Mouse (Mus musculus): ENCODE data around the gene Asb16.

The Asb16 gene

DNA sequence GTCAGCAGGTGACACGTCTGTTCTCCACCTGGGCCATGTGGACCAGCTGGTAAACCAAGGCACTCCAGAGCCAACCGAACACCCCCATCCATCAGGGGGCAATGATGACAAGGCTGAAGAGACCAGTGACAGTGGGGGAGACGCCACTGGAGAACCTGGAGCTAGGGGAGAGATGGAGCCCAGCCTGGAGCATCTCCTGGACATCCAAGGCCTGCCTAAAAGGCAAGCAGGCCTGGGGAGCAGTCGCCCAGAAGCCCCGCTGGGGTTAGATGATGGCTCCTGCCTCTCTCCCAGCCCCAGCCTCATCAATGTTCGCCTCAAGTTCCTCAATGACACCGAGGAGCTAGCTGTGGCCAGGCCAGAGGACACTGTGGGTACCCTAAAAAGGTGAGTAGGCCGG is 18.9 kb downstream of the Asb16 start:
- DNase-seq (ENCODE audit: low spot score), result no peak

DNA sequence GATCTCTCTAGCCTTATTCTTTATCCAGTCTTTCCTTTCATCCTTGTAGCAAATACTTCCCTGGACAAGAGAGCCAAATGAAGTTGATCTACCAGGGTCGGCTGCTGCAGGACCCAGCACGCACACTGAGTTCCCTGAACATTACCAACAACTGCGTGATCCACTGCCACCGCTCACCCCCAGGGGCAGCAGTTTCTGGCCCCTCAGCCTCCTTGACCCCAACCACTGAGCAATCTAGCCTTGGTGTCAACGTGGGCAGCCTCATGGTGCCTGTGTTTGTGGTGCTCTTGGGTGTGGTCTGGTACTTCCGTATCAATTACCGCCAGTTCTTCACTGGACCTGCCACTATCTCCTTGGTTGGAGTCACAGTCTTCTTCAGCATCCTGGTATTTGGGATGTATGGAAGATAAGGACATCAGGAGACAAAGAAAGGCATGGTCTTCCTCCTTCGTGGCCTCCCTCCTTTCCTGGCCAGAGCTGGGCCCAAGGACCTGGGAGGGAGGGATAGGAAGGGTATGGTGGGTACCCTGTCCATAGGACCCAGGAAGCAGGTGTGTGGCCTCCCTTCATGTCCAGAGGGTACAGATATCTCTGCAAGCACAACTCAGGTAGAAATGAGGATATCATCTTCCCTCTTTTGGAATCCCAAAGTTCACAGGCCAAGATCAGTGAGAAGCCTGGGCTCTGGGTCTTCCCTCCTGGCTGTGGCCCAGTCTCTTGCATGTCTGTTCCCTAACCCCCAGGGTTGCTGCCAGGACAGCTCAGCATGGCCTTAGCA is 19.7 kb downstream of the Asb16 start:
- DNase-seq (ENCODE audit: low spot score), result no peak

DNA sequence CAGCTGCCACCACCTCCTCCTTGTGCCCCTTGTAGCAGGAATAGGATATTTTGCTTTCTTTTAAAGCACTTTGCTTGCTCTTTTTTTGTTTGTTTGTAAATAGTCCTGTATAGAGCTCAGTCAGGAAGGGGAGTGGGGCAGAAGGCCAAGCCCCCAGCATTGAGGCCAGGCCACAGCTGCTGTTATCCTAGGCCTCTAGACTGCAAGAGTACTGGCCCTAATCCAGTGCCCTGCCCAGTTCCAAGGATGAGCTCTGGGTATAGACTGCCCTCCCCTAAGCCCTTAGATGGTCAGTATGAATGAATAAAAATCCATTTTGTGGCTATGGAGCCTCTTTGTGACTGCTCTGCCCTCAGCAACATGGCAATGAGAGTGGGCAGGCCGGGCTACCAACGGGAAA is 20.4 kb downstream of the Asb16 start:
- no peak for DNase-seq (ENCODE audit: low spot score)

DNA sequence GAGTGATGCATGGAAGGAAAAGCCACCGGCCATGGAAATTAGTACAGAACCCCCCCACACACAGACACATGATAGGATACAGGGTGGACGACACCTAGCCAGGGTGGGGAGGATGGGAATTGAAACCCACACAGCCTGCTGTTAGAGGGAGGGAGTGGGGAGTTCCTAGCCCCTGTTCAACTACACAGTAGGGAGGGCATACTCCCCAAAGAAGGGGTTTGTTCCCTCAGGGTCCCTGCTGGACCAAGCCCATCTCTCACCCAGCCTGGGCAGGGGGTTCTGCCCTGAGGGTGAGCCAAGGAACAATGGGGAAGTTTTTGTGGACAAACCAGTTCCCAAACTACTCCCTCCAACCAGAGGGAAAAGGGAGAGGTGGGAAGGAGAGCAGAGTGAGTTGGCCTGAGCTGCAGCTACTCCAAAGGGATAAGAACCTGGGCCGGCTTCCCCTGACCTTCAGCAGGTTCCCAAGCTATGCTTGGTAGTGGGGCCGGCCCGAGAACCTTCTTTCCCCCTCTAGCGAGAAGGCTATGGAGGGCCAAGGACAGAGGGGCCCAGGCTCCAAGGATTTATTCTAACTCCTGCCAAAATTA is 21.1 kb downstream of the Asb16 start:
- no peak for DNase-seq (ENCODE audit: low spot score)

DNA sequence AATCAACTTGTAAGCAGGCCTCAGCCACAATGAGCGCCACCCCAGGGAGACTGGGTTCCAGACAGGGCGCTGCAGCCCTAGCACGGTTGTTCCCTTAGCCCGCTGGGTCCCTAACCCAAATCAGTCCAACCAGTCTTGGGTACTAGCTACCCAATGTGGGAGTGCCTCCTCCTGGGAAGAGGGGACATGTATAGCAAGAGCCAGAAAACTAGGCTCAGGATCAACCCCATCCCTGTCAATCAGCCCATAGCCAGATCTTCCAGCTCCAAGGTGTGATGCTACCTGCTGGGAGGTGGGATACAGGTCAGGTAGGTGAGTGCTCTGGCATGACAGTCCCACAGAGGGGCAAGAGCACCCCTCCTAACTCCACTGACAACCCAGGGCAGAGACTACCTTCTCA is 21.6 kb downstream of the Asb16 start:
- no peak for DNase-seq (ENCODE audit: low spot score)

DNA sequence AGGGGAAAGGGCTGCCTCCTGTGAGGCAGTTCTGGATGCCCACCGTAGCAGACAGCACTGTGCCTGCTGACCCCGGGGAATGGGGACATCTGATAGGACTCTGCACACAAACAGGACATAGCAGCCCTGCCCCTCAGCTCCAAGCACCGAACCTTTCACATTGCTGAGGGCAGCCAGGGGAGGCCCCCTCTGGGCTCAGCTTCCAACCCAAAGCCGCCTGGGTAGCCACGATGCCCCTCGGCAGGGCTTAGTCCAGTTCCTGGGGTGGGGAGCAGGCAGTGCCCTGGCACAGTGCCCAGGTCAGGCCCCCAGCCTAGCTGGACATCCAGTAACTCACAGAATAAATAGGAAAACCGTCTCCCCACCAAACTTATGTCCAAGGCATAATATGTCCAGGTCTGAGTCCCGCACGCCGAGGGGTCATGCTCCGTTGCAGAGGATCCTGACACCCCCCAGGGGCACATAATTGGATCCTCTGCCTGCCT is 22.6 kb downstream of the Asb16 start:
- DNase-seq (ENCODE audit: low spot score), result no peak

DNA sequence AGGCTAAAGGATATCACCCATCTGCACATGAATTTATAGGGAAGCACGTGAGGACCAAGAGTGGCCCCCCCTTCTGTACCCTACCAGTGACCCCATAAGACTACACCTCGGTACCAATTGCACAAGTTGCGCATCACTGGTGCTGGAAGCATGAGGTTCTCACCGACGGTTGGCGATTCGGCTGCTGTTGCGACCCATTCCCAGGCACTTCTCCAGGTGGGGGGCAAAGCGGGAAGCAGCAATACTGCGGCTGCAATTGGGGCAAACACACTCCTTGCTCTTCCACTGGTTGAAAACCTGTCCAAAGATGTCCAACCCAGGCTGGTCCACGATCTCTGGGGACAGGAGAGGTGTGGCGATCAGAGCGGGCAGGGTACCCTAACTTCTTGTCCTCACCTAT is 25.4 kb downstream of the Asb16 start:
- DNase-seq (ENCODE audit: low spot score), result no peak

DNA sequence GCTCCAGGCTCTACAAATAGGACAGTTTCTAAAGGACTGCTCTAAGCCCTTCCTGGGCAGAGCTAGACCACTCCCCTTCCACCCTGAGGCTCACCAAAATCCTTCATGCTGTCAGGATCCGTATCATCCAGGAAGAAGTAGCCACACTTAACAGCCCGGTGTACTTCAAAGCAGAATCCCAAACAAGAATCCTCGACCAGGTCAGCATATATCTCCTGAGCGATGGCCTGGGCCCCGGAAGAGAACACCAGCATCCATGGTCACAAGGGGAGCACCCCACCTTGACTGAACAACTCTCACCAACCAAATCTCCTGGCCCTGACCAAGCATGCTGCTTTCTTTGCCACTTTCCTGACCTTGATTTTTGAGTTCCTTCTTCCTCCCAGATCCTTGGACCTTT is 25.9 kb downstream of the Asb16 start:
- DNase-seq (ENCODE audit: low spot score), result no peak

DNA sequence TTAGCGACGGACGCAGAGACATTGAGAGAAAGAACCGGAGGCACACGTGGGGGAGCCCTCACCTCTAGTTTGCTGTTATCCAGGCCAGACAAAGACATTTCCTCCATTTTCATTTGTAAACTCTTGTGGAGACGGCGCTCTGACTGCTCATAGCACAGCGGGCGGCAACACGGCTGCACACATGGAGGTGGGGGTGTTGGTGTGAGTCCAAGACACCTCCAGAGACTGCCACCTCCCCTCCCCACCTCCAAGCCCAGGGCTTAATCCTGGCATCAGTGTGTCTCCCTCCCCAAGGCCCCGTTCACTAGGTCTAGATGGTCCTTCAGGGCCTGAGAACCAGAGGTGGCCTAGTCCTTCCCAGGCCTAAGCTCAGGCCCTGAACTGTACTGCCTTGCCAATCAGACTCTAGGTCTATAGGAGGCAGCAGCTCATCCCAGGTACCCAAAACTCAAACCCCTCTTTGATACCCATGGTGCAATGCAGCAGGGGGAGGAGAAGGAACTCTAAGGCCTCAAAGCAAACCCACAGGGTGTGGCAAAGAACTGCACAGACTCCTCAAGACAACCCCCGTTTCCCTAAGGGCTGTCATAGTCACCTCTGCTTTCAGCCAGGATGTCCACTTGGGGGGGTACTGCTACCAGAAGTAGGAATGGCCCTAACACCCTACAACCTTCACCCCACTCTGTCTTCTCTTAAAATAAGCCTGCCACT is 26.5 kb downstream of the Asb16 start:
- DNase-seq (ENCODE audit: low spot score), result no peak

DNA sequence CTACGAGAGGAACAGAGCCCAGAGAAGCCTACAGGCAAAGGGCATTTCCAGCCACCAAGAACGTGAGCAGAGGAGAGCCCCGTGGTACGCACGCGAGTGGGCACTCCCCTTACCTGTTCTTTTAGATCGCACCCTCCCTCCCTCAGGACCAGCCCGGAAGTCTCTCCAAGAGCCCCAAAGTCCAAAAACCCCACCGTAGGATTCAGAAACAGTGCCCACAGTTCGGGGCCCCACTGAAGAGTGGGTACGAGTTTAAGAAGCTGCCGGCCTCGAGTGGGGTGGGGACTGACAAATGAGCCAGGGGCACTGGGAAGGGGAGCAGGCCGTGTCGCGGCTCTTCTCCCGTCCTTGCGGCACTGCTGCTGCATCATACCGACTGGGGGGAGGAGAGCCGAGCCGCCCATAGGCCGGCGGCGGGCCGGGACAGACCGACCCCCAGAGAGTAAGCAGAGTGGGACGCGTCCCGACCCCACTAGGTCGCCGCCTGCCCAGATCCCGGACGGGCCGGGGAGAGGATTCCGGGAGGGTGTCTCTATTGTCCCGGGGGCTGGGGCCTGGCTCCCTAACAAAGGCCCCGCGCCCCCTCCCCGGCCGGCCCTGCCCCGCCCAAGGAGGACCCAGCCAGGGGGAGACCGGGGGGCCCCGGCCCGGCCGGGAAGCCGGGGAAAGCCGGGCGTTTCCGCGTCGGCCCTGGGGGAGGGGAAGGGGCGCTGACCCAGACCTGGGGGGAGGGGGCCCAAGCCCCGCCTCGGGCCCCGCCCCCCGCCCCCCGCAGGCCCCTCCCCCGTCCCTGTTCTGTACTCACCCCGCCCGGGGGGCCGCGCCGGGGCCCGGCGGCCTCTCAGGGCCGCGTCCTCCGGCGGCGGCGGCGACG is 27.3 kb downstream of the Asb16 start:
- peak; percentile 72 for DNase-seq (ENCODE audit: low spot score)

DNA sequence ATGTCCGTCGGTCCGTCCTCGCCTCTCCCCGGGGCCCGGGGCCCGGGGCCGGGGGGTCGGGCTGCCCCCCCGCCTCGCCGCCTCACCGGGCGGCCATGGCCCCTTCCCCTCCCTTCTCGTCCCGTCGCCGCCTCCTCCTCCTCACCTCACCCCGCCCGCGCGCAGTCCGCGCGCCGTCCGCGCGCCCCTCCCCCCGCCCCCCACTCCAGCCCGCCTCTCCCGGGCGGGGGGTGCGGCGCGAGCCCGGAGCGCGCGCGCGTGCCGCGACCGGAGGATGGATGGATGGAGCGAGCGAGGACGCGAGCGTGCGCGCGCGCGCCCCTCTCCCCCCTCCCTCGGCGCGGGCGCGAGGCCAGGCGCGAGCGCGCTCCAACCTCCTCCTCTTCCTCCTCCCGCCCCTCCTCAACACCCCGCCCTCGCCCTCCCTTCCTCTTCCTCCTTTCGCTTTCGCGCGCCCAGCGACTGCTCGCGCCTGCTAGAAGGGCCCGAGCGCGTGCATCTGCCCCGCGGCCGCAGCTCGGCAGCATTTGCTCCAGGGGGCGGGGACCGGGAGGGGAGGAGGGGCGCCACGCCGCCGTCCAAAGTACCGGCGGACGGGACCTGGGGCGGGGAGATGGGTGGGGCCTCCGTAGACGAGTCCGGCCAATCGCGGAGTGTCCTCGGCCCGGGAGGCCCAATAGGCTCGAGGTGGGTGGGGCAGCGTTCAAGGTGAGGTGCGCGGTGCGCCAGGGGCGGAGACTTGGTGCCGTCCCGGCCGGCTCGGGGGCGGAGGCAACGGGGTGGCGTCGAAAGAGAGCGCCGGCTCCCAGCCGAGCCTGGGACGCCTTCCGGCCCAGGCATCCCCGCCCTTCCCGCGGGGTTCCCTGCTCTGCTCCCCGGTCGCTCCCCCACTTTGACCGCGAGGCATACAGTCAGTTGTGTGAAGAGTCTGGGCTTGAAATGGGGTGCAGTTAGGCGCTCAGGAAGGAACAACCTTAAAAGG is 28.2 kb downstream of the Asb16 start, which contains the start of gene Atxn7l3:
Gene Atxn7l3, minus strand, starts transcription at position 141 of the 982 bp plus-strand sequence.
- peak; percentile 99 for DNase-seq (ENCODE audit: low spot score)

DNA sequence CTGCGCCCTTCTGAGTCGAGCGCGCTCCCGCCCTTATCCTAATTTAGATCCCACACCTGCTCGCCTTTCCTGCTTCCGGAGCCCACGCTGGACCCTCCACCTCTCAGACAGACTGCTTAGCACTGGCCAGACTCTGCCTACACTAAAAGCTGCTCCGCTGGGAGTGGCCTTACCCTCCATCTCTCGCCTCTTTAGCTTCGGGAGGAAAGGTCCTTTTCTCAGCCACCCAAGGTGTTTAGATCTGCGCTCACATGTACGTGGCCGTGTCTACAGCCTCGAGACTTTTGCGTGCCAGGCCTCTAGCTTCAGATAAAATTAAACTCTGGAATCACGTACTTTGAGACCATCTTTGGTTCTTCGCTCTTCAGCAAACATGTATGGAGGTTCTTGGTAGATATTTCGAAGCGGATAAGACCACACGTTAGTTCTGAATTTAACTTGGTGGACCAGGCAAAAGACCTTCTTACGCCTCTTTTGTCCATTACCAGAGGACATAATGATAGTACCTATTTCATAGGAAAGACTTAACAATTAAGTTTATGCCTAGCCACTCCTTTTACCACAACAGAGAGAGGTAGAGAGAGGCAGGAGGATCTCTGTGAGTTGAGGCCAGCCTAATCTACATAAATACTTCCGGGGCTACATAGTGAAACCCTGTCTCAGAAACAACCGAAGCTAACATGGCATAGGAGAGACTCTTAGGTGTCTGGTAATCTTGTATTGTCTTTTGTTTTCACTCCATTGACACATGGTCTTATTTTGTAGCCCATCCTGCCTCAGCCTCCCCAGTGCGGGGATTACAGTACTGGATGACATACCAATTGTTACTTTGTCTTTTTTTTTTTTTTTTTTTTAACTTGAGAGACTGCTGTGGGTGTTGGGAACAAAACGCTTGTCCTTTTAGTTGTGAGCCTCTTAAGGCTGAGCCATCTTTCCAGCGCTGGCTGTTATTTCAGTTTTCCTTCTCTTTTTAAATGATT is 29.3 kb downstream of the Asb16 start:
- DNase-seq (ENCODE audit: low spot score), result no peak

DNA sequence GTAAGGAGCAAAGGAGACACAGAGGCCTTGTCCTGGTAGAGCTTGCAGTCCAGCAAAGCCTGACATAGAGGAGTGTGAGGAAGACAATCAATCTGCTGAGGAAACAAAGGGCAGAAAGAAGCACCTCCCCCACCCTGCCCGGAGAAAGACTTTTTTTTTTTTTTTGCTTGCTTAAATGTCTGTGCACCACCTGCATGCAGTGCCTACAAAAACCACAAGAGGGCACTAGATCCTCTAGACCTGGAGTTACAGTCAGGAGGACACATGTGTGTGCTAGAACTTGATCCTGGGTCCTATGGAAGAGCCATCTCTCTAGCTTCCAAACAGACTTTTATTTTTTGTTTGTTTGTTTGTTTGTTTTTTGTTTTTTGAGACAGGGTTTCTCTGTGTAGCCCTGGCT is 31.3 kb downstream of the Asb16 start:
- DNase-seq (ENCODE audit: low spot score), result no peak

DNA sequence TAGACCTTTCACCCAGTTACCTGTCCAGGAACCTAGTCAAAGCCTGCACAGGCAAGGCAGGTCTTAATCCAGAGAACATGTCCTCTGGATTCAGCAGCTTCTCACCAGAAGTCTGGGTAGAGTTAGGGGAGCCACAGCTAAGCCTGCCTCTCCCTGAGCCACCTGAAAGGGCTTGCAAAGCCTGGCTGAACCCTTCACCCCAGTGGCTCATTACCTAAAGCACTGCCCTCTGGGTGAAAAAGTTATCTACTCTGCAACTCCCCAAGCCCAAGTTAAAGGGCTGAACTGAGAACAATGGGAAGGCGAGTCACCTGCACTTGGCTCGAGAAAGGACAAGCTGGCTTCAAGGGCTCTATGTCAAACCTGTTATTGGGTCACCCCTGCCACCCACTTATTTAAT is 35.6 kb downstream of the Asb16 start:
- no peak for DNase-seq (ENCODE audit: low spot score)

DNA sequence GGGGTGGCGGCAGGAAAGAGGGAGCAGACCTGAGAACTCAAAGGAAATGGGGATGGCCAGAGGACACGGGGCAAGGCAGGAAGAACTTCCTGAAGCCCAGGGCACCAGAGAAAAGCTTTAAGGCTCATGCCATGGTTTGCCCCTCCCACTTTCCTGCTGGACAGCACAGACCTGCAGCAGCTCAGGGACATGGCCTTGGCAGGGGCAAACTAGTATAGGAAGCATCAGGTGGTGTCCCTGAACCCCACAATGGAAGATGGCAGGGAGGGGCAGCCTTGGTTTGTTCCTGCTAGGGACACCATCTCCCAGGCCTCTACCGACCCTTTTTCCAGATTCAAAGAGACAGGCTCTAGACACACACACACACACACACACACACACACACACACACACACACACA is 36.8 kb downstream of the Asb16 start:
- no peak for DNase-seq (ENCODE audit: low spot score)

DNA sequence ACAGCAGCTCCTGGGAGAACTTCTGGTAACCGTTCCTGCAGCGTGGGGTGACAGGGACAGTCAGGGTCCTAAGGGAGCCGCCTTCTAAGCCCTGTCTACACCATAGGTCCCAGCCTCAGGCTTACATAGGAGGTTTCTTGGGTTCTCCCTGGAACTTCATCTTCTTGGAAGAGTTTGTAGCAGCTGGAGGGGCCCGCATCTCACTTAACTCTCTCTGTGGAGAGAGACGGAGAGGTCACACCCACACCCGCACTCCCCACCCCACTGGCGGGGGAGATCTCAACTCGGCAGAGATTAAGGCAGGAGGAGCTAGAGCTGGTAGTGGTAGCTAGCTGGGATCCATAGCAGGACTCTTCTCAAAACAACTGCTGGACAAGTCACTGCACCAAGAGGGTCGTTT is 39.6 kb downstream of the Asb16 start:
- DNase-seq (ENCODE audit: low spot score), result no peak

DNA sequence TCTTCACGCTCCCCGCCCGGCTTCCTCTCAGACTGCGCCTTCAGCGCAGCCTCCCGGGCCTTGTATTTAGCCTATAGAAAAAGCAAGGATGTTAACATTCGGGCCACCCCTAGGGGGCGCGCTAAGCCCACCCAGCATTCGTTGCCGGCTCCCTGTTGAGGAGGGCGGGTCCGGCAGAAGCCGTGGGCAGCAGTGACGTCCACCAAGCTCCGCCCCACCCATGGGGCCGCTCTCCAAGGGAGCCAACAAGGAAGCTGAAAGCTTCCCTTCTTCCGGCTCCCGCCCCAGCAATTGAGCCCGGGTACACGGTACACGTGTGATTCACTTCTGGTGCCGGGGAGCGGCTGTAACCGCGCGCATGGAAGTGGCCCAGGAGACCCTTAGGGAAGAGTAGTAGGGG is 40.4 kb downstream of the Asb16 start:
- DNase-seq (ENCODE audit: low spot score), result peak; percentile 96

DNA sequence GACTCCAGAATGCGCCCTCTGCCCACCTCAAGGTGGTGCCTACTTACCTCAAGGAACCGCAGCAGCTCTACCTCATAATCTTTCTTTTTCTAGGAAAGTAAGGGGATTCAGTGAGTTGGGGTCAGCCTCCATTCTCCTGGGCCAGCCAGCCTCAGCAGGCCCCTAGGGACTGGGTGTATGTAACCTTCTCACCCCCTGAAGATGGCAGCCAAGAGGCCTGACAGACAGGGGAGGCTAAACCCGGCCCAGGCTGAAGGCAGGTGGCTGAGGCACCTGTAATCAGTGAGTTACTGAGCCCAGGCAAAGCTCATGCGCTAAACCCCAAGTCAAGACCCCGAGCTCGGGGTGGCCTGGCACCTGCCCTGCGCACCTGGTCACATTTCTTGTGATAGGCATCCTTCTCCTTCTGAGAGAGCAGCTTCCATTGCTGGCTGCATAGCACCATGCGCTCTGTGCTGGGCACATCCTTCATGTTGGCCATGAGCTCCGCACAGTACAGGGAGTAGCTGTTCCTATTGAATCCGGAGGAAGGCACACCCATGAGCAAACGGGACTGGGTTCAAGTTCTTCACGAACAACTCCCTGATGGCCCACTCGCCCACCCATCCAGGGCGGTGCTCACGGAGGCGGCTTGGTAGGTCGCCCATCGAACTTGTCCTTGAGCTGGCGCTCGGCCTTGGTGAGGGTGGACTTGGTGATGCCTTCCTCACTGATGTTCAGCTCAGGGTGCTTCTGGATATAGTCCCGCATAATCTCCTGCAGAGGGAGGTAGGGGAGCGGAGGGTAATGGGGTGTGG is 41.5 kb downstream of the Asb16 start:
- no peak for DNase-seq (ENCODE audit: low spot score)
